Mouse (Mus musculus) cerebellum, adult (tissue): Measurements from ENCODE around the gene Rhot2.

Experiments
- ATAC-seq: cut with Nextera tagmentation; 2 replicates; pipeline ENCODE4 v1.9.2; 2017; ENCODE audit warnings: mild to moderate bottlenecking, moderate library complexity, mixed read lengths; ENCODE audit not compliant: insufficient number of reproducible peaks, low FRiP score, low TSS enrichment

Gene Rhot2

DNA sequence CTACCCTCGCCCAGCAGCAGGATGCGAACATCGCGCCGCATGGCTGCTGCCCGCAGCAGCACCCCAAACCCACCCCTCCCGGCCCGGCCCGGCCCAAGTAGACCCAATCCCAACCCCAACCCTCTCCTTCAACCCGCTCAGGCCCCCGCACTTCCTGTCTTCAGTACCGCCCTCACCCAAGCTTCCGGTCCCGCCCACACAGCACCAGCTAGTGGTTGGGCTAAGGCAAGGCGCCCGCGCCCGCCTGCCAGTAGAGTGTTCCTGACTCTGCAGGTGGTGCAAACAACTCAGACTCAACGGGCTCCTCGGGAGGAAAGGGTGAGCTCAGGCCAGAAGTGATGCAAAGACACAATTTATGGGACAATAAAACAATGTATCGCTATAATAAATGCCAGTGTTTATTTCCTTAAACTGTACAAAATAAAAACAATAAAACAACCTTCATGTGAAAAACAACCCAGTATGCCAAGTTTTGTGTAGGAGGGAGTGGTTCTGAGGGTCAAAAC, at the start of gene Rhot2:
Rhot2 (minus strand) TSS at position 456 of the 506 bp plus-strand sequence.
- peak; percentile 87 for ATAC-seq

DNA sequence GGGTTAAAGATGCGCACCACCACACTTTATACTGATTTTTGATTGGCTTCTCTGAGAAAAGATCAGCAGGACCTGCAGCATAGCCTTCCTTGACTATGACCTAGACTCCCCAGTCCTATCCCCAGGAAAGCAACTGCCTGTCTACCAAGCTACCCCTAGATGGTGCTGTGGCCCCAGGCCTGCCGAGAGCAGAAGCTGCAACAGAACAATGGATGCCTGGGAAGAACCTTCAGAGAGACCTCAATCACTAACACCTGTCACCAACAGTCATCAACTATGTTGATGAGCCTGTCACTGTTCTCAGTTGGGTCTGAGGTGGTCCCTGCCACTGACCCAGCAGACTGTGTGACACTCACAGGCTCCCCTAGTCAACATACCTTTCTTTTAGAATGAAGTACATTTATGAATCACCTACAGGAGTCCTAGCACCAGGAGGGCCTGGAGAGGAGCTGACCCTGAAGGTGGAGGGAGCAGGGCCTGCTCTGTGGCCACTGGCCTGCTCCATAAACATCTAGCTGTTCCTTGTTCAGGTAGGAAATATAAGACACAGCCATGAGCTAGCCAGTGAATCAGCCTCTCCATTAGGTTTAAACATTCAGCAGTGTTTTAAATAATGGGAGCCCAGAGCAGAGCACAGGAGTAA, 49.4 kb upstream of the Rhot2 start:
- ATAC-seq: peak; percentile 68; the same call in 1 of the 2 replicates

DNA sequence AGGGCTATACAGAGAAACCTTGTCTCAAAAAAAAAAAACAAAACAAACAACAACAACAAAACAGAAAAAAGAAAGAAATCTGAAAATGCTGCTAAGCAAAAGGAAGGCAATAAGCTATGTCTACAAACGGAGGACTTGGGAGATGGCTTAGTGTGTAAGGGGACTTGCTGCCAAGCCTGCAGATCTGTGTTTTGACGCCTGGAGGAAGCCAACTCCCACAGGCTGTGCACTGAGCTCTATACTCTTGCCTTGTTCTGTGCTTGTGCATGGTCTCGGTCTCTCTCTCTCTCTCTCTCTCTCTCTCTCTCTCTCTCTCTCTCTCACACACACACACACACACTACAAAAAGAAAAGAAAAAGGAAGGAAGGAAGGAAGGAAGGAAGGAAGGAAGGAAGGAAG, 44.2 kb upstream of the Rhot2 start:
- no peak for ATAC-seq

DNA sequence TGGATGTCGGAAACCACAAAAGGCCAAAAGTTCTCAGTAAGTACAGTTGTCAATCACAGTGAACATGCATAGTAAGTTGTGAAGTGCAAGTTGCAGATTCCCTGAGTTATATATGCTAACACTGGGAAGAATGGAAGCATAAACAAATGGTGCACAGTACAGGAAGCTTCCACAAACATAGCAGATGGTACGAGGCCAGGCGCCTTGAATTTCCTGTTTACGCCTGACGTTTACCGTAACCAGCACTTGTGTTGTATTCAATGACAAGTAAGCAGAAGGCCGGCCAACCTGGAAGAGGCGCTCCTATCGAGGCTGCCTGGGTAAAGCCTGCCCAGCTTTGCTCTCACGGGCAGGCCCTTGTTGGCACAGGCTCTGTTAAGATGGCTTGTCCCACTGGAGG, 42.8 kb upstream of the Rhot2 start:
- ATAC-seq: no peak

DNA sequence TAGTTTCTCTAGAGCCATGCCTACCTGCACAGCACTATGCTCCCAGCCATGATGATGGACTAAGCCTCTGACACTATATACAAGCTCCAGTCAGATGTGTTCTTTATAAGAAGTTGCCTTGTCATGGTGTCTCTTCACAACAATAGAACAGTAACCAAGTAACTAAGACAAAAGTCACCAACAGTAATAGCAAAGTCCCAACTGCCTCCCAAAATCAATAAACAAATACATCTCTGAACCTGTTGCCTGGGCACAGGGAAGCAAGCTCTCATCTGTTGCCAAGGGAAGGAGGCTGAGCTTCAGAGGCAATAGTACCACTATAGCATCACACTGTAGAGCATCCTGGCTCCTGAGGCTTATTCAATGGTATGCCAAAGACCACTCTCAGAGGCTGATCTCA, 42.2 kb upstream of the Rhot2 start:
- ATAC-seq: no peak

DNA sequence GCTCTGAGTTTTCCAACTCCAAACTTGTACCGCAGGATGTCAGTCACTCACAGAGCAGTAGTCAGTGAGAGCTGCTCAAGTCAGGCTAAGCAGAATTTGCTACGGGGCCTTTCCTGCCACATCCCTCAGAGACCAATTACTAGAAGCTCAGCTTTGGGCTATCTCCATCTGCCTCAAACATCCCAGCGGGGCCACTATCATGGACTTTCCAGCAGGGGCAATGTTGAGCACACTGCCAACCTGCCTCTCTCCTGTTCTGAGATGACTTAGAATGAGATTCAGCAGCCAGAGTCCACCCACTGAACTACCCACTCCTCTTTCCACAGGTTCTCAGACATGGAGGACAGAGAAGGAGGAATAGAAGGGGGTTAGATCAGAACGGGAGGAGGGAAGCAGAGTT, 41.0 kb upstream of the Rhot2 start:
- ATAC-seq: no peak

DNA sequence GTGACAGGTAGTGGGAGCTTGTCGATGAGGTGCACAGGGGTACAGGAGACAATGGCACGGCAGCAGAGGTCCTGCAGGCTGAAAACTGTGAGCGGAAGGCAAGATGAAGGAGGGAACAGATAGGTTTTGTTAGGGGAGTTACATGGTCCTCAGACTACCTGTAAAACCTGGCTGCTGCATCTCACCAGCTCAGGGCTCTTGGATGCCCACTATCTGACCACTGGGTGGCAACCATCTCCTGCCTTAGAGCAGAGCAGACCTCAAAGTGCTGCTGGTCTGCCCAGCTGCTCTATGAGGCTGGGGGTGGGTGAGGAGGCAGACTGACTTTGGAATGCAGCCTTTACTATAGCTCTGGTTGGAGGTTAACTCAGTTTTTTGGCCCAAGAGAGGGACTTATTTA, 39.2 kb upstream of the Rhot2 start:
- no peak for ATAC-seq

DNA sequence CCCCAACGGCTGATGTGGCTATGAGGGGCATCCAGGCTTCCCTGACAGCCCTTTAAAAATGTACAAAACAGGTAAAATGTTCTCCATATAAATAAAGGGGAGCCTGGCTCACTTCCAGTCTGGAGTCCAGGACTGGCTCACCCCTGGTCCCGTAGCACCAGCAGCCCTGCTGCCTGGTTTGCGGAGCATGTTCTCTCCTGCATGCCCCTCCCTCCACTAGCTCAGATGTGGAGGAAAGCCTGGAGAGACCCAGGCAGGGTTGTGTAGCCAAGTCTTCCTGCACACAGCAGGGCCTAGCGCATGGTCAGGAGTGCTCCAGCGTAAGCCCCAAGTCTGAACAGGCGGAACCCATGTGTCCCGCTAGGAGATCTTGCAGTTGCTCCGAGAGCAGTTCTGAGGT, 38.6 kb upstream of the Rhot2 start:
- ATAC-seq: no peak

DNA sequence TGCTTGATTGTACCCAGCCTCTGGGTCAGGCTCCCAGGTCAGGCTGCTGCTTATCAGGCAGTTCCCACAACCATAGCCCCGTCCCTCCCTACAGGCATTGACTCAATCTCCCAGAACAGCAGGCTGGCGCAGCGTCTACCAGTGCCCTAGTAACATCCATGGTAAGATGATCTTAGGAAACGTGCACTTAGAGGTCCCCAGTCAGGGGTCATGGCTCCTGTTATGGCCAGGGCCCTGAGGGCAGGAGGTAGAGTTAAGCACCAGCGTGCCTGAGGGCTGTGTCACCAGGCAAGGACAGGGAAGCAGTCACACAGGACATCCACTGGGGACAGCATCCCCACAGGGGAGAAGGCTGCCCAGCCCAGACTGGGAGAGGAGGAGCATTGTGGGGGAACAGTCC, 37.7 kb upstream of the Rhot2 start:
- ATAC-seq: no peak

DNA sequence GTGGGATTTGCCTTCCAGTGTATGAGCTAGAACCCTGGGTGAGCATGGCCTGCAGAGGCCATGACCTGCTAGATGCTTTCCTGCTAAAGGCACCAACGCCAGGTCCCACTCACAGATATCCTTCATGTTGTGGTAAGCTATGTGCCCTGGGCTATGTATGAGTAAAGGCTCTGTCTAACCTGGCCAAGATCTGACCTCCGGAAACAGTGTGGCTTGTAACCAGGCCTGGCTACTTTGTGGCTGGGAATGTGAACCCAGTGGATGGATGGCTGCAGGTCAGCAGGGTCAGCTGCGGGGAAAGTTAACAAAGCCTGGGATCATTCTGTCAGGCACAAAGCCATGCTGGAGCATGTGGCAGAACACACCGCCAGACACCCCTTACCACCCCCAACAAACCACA, 37.0 kb upstream of the Rhot2 start:
- ATAC-seq: no peak

DNA sequence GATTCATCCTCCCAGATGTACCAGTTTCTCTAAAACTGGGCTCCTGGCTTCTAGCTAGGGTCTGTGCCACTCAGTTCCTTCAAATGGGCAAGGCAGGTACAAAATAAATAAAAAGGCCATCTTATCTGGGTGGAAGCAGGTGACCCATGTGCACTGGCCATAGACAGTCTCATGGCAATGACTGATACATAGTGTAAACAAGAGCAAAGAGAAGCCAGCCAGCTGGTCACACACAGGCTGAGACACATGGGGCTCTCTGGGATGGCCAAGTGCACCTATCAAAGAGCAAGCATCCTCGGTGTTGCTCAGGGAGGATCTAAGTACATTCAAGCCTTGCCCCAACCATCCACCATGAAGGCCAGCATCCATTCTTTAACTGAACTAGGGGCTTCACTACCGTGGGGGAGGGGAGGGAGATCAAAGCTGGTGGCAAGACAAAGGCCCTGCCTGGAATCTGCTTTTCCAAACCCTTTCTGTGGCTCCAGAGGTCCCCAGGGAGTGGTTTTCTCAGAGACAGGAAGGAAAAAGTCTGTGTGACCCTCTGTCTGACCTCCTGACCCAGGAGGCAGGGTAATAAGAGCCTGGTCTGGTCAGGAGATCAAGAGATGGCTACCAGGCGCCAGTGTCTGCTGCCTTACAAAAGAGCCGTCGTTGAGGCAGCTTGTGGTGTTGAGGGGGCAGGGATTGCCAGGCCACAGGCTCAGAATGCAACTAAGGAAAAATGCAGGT, 36.4 kb upstream of the Rhot2 start:
- ATAC-seq: no peak

DNA sequence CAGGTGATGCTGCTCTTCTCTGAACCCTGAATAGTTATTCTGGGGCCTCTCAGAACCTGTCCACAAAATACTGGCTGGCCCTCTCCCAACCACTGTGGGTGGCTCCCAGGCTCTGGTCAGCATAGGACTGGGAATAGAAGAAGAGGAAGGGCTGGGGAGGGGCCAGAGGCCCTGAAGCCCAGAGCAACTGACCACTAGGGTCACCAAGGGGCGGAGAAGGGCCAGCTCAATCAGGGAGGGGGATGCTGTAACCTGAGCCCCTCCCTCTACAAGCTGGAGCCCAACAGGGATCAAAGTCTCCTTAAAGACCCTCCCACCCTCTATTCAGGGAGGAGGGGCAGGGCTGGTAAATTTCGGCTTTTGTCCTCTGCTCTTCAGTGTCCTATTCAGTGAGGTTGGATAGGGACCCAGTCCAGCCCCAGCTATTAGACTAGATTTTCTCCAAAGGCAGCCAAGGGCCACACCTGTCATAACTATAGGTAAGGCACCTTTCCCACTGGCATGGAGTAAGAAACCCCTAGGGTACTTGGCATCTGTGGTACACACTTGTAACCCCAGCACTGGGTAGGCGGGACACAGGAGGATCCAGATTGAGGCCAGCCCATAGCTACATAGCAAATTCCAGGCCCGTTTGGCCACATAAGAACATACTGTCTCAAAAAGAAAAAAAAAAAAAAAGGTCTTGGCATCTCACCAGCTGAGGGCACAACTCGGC, 35.7 kb upstream of the Rhot2 start, which contains the start of gene Wfikkn1:
Wfikkn1 (minus strand) TSS at position 663 of the 715 bp plus-strand sequence.
- ATAC-seq: no peak

DNA sequence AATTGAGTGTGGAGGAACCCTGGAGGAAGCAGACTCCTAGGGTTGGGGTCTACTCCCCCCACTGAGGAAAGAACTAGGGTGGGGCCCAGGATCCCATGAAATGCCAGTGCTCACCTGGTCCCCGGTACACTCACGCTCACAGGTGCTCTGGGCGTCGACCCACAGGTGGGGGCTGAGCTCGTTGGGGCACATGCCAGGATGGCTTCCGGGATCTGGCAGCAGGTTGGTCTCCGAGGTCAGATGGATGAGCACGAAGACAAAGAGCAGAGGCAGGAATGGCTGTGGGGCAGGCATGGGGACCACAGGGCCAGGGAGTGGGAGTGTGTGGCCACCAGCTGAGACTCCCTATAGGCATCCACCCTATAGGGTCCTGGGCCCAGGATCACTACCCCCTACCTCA, 35.1 kb upstream of the Rhot2 start:
- no peak for ATAC-seq

DNA sequence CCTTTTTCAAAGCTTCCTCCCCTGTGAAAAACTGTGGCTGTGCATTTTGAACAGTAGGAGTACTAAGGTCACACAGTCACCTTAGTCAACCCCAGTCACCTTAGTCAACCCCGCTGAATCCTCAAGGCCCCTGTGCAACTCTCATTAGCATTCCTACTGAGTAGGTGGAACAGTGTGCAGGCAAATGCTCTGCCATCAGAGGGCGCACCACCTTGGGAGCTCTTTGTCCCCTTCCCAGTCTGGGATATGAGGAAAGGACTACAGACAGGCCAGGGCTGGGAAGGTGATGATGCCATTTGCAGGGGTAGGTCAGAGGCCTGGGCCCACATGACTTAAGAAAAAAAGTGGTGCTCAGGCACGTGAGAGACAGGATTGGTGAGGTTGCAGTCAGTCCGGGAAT, 34.6 kb upstream of the Rhot2 start:
- ATAC-seq: no peak

DNA sequence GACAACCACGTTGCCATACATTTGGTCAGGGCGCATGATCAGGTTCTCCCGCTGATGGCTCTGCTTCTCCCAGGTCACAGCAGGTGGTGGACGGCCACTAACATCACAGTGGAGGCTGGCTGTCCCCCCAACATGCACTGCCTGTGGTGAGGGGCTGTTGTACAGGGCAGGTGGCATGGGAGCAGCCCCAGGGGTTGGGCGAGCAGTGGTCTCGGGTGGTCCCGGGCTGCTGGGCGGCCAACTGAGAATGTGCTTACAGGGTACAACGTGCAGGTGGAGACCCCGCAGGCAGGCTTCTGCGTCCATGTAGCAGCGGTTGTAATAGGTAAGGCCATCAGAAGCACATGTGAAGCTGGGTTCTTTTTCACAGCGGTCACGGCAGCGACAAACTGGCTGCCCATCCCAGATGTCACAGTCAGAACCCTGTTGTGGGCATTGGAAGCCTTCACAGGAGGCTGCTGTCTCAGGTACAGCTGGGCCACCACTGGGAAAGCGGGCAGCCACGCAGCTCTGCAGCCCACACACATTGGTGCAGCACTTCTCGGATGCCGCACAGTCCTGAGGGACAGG, 34.0 kb upstream of the Rhot2 start:
- no peak for ATAC-seq

DNA sequence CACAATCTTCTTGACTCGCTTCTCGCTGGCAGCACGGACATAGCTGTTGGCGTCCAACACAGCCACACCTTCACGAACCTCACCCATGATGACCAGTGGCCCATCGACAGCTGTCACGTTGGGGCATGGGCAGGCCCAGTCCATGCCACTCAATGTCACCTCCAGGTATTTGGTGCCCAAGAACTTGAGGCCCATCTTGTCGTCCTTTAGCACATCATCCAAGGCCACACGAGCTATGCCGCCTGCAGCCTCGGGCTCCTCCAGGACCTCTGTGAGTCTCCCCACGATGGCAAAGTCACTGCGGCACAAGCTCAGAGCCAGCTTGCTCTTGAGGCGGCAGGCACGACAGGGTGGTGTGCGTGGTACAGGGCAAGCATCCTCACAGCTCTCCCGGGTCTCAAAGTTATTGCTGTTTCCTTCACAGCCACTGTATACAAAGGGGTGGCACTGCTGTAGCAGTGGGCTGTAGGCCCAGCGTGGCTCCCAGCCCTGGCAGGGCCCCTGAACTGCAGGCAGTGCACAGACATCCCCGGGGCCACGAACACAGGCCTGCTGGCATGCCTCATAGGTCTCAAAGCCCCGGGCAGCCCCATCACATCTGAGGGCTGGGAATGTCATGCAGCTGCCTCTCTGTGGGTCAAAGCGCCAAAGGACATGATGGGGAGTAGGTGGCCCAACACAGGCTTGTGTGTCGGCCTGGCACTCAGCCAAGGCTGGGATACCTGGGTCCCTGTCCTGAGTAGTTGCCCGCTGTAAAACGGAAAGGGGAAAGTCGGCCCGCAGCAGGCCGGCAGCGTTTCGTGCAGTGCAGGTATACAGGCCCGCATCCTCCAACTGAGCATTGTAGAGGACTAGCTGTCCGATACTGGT, 33.3 kb upstream of the Rhot2 start:
- no peak for ATAC-seq

DNA sequence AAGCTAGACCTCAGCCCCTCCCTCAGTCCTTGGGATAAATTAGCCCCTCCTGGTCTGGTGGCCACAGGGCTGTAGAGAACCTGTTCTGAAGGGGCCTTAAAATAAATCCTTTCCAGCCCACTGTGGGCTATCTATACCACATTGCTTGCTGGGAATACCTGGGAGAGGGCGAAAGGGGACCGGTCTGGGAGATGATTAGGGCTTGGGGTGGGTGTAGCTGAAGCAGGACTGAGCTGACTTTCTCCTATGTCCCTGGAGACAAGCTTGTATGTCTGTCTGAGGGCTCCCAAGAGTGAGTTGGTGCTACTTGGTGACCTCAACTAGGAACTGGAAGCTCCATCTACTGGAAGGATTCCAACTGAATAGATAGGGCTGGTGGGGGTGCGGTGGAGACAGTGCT, 32.4 kb upstream of the Rhot2 start:
- no peak for ATAC-seq

DNA sequence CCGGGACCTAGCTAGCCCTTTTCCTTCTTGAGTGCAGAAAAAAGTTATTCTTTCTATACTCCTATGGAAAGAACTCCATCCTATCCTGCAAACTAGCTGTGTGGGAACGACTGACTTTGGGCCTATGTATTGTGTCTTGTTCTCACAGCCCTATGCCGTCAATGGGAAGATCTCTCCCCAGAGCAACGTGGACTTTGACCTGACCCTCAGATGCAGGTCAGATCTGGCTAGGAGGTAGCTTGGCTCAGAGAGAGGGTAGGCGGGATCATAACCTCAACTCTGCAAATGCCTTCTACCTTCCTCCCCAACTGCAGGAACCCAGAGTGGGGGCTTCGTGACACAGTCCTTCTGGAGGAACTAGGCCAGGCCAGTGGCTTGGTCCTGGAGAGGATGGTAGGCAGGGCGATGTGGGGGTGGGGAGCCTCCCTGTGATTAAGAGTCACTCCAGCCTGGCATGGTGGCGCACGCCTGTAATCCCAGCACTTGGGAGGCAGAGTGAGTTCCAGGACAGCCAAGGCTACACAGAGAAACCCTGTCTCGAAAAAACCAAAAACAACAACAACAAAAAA, 31.8 kb upstream of the Rhot2 start:
- no peak for ATAC-seq
